Mouse (Mus musculus): ENCODE measurements around the gene Slc17a3.

The Slc17a3 gene

DNA sequence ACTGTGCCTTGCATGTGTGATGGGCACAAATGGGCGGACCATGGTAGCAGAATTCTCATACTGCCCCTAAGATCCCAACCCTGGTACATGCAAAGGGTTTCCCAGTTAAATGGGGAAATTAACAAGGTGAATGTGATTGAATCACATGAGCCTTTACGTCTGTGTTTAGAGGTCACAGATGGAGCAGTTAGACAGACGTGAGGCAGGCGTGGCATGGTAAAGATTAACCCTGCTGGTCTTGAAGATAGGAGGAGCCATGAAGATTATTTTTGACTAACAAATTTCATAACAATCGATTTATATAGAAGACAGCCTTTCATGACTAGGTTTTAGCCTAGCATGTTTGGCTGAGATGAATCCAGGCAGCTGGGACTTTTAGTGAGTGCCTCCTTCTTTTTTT lies 33.9 kb downstream of the Slc17a3 start:
- DNase-seq (ENCODE audit: low spot score in 2 of 2) = no peak

DNA sequence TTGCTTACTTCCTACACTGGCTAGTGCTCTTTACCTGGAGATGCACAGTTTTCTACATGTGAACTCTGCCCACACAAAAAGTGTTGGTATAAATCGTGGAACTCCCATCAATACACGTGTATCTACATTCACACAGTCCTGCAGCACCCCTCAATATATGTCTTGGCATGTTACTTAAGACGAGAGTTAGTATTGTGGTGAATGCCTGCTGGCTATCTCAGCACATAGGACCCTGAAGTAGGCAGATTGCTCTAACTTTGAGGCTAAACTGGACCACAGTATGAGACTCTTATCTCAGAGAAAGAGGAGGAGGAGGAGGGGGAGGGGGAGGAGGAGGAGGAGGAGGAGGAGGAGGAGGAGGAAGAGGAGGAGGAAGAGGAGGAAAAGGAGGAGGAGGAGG lies 39.9 kb downstream of the Slc17a3 start:
- DNase-seq (ENCODE audit: low spot score in 2 of 2) = no peak

DNA sequence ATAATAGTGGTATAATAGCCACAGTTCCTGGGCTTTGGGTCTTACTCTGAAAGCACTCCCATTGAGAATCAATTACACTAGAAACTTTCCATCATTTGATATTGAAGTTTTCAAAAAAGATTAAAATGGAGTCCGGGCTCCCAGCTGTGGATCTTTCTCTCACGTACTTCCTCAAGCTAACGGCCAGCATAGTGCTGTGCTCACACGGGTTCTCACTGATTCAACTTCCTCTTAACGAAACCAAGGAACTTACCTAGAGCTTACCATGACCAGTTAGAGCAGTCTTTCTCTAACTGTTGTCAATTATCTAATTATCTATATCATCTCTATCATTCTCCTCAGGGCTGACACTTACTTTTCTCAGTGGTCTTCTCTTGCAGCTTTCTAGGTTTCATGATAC lies 40.4 kb downstream of the Slc17a3 start:
- no peak for DNase-seq (ENCODE audit: low spot score in 2 of 2)

DNA sequence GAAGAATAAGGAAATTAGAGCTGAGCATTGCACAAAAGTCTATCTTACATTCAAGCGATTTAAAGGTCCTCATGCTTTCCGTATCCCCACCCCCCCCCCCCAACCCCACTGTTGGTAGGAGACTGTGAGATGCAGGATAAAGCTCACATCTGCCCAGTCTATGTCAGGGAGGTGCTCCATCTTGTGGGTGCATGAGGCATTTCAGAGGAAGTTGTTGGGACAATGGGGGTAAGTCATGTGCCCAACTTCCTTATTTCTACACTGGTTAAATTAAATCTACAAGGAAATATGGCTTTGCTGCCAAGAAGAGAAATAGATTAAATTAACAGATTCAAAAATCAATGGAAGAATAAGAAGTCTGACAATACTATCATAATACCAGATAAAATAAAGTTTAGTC lies 46.3 kb downstream of the Slc17a3 start:
- DNase-seq (ENCODE audit: low spot score in 2 of 2) = peak in 1 of 2 experiments; percentile 38

DNA sequence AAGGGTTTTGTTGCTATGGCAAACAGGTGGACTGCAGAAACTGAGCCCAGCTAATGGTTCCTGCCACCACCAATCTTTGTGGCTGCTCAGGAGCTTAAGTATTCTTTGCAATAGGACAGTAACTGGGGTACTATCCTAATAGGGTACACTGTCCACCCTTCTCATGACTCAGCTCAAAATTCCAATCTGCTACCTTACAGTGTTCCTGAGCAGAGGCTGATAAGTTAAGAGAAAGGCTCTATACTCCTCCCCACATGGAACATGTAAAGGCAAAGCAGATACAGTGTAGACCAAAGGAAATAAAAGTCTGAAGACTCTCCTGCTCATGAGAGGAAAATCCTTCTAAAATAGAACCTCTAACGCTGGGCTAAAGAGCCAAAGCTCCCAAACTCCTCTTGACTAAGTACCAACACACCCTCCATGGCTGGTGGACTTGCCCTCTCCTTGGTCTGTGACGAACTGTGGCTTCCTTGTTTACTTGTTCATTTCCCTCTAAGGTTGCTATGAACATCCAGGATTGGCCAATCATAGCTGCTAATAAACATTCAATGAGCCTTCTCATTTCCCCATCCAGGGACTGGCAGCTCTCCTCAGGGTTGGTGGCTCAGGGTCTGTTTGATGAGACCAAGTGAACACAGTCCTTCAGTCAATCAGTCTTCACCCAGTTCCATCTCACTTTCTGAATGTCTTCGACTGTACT lies 47.9 kb downstream of the Slc17a3 start:
- no peak for DNase-seq (ENCODE audit: low spot score in 2 of 2)

DNA sequence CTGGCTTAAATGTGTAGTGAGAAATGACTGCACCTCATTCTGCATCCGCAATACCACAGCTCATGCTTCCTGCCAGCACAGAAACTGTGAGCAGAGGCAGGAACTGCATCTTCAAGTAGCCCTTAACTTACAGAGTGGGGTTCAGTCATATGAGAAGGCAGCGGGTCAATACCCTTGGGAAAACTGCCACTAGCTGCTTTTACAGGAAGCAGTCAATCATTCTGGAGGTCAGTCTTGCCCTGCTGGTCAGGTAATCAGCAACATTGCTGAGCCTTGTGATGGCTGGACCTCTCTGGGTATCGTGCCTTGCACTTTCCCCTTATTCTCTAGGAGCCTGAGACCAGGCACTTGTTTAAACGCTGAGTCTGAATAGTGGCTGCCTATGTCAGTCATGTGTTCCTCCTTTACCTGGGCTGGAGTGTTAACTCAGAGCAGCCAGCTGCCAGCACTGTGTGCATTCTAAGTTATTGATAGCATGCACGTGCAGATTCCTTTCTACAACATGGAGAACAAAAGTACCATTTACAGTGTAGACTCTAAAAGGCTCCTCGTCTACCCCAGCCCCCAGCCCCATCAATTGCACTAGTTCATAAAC lies 49.9 kb downstream of the Slc17a3 start:
- DNase-seq (ENCODE audit: low spot score in 2 of 2) = no peak

DNA sequence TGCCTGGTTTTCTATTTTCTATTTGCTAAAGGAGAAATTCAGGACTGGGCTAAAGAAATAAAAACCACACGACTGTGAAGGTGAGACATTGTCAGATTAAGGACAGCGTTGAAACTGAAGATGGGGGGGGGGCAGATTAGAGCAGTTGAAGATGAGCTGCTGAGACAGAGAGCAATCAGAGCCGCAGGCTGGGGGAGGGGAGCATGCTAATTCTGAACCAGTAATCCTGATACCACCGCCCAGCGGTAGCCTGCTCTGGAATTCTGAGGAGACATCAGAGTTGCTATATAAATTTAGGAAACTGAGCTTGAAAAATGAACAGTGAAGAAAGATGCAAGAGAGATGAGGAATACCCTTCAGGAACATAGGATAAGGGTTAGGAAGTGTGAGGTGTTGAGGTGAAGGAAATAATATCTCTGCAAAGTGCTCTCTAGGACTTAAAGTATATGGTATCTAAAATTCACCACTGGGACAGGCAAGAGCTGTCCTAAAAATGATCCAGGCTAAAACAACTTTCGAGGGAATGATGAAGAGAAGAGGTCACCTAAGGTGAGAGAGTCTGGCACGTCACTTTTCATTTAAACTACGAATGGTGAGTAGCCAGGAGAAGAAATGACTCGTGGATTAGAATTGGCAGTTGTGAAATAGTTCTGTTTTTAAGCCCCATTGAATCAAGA lies 53.5 kb downstream of the Slc17a3 start:
- no peak for DNase-seq (ENCODE audit: low spot score in 2 of 2)

DNA sequence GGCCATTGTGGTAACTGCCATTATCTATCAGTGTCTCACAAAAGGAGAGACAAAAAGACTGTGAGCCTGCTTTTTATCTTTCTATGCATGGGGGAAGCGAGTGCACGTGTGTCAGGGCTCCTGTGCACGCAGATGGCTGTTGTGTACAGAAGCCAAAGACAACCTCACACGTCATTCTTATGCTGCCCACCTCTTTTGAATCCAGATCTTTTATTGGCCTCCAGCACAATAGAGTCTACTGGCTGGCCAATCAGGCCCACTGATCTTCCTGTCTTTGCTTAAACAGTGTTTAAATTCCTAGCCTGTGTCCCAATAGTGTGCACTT lies 54.0 kb downstream of the Slc17a3 start:
- no peak for DNase-seq (ENCODE audit: low spot score in 2 of 2)

DNA sequence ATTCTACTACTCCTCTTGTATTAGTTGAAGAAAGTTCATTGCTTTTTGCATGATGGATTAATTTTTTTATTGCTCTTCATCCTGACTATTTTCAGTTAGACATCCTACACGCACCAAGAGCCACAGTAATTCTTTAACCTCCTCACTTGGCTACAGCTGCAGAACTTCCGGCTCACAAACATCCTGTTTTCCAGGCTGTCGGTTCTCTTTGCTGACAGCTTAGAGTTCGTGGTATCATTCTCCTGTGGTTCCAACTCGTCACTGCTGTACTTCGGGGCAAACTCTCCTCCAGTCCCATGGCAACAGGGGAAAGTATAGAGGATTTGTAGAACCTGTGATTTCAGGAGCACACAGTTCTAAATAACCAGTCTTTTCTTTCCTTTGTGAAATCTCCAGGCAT lies 59.0 kb downstream of the Slc17a3 start:
- DNase-seq (ENCODE audit: low spot score in 2 of 2) = no peak

DNA sequence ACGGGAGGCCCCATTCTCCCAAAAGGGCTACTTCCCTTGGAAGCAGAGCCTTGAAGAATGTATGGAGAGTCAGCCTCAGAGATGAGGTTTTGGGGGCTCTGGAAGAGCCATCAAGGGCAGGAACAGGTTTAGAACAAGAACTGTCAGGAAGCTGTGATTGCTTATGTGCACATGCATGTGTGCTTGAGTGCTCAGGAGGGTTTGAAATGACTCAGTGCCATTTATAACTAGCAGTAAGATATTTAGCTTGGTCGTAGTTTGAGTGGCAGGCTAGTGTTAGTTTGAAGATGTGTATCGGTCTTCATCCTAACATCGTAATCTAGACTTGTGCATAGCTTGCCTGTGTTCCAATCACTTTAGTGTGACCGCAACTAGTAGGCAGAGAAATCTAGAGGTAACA lies 67.7 kb downstream of the Slc17a3 start:
- no peak for DNase-seq (ENCODE audit: low spot score in 2 of 2)

DNA sequence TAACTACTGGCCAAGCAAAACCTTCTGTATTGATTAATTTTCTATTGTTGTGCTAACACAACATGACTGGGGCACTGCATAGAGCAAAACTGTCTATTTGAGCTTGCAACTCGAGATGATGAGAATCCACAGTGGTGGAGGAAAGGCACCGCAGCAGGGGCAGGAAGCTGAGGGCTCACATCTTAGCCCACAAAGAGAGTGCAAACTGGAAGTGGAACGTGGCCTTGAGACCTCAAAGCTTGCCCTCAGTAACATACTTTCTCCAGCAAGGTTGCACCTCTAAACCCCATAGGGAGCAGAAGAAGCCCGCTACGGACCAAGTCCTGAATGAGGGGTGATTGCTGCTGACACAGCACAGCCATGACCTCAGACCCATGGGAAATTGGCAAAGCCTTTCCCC lies 70.9 kb downstream of the Slc17a3 start:
- DNase-seq (ENCODE audit: low spot score in 2 of 2) = no peak
